Mouse (Mus musculus) G1E (cell line): Measurements from ENCODE around the gene Gm813. TPM values are rescaled to one million over a fixed set of nuclear protein-coding genes. Genes with fewer than 3 reads are reported as not detected.

Experiments used
- ATAC-seq: 2 replicates; pipeline ENCODE4 v1.8.0; 2016; ENCODE audit warnings: mild to moderate bottlenecking; ENCODE audit not compliant: insufficient number of reproducible peaks, poor library complexity, low FRiP score, severe bottlenecking; ENCODE audit errors: extremely low read depth
- DNase-seq: peaks from one replicate; pipeline ENCODE4 v3.0.0; 2012; ENCODE audit warnings: low spot score
- H3K27me3 ChIP-seq: 2 replicates; pipeline ENCODE4 v1.6.1; 2012; ENCODE audit warnings: mild to moderate bottlenecking, low read length, inconsistent platforms; ENCODE audit not compliant: insufficient read depth
- H3K36me3 ChIP-seq: replicated peaks from 2 replicates; pipeline ENCODE3; 2012; ENCODE audit warnings: mild to moderate bottlenecking, inconsistent platforms
- H3K4me1 ChIP-seq: 2 replicates; pipeline ENCODE4 v1.6.1; 2012; ENCODE audit warnings: low read depth, low read length, inconsistent platforms, mixed read lengths; ENCODE audit not compliant: insufficient read depth
- H3K4me3 ChIP-seq: 2 replicates; pipeline ENCODE4 v1.5.1; 2012; ENCODE audit warnings: low read depth, mild to moderate bottlenecking, inconsistent platforms, low read length, moderate library complexity, mixed read lengths
- H3K9me3 ChIP-seq: replicated peaks from 2 replicates; pipeline ENCODE4 v1.6.1; 2012; ENCODE audit warnings: inconsistent platforms
- CTCF ChIP-seq: IDR thresholded peaks from 2 replicates; pipeline ENCODE4 v1.5.1; 2012; ENCODE audit warnings: low read depth, low read length, inconsistent platforms, mixed read lengths
- GATA1 ChIP-seq: IDR thresholded peaks from 2 replicates; pipeline ENCODE4 v1.6.1; 2012; ENCODE audit warnings: borderline replicate concordance, low read length, inconsistent platforms, mixed read lengths
- GATA2 ChIP-seq: IDR thresholded peaks from 2 replicates; pipeline ENCODE4 v1.6.1; 2012; ENCODE audit warnings: low read depth, low read length, inconsistent platforms, borderline replicate concordance
- POLR2AphosphoS5 ChIP-seq: IDR thresholded peaks from 2 replicates; pipeline ENCODE4 v1.6.1; 2012; ENCODE audit warnings: low read depth, low read length, inconsistent platforms; ENCODE audit not compliant: insufficient replicate concordance
- TAL1 ChIP-seq: conservative IDR thresholded peaks from 2 replicates; pipeline ENCODE4 v1.6.1; 2012; ENCODE audit warnings: low read depth, low read length, inconsistent platforms, mixed read lengths
- polyA plus RNA-seq: library from polyadenylated mRNA; stranded (reverse); fragments of >175 nt; gene quantifications from 2 replicates; pipeline ENCODE4 v1.2.3, GENCODE M21; 2012
- total RNA-seq, 2 experiments: library from RNA; stranded (forward) in 1 of 2; stranded (reverse) in 1 of 2; fragments of 200-1000 nt in 1 of 2; fragments of >200 nt in 1 of 2; fragmentation: Nextera tagmentation in 1 of 2; gene quantifications; 2 replicates each; pipeline ENCODE4 v1.2.3; 2014 to 2017

The Gm813 gene
- total and polyA plus RNA-seq, 3 experiments: 0.22 TPM; not detected in 2

- DNase-seq: no peak
- Histone ChIP-seq H3K9me3 (no peaks in the 10 kb centered on the region), H3K4me1 (peaks cover 24% of the 10 kb centered on the region), H3K27me3 (no peaks in the 10 kb centered on the region), H3K4me3 (no peak overlapping the region), H3K36me3 (no peaks in the 10 kb centered on the region)
- no peak for TF ChIP-seq CTCF
- no peak for TF ChIP-seq GATA2
- TF ChIP-seq GATA1: no peak
- TF ChIP-seq TAL1: no peak
- TF ChIP-seq POLR2AphosphoS5: no peak
- no peak for ATAC-seq
Observed at GRCm38 (mm10) chr16:58635866-58636265, 19.1 kb upstream of the Gm813 start.

DNA sequence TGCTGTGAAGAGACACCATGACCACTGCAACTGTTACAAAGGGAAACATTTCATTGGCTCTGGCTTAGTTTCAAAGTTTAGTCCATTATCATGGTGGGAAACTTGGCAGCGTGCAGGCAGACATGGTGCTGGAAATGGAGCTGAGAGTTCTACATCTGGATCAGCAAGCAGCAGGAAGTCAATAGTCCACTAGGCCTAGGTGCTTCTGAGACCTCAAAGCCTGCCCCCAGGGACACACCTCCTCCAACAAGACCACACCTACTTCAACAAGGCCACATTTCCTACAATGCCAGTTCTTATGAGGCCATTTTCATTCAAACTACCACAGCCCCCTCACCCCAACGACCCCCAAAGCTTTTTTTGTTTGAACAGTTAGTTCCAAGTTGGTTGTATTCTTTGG is 13.0 kb upstream of the Gm813 start:
- Histone ChIP-seq H3K4me3 (no peak overlapping the region), H3K27me3 (no peaks in the 10 kb centered on the region), H3K36me3 (no peaks in the 10 kb centered on the region), H3K4me1 (peaks cover 54% of the 10 kb centered on the region), H3K9me3 (no peaks in the 10 kb centered on the region)
- ATAC-seq: no peak
- no peak for DNase-seq
- no peak for TF ChIP-seq GATA2

GRCm38 (mm10) chr16:58628968-58629367 is 12.2 kb upstream of the Gm813 start:
- Histone ChIP-seq H3K36me3 (no peaks in the 10 kb centered on the region), H3K4me1 (peaks cover 52% of the 10 kb centered on the region), H3K4me3 (no peak overlapping the region), H3K27me3 (no peaks in the 10 kb centered on the region), H3K9me3 (no peaks in the 10 kb centered on the region)
- ATAC-seq (no peak), DNase-seq (no peak)
- TF ChIP-seq TAL1: no peak
- no peak for TF ChIP-seq GATA1
- no peak for TF ChIP-seq GATA2
- TF ChIP-seq CTCF: no peak
- TF ChIP-seq POLR2AphosphoS5: no peak

GRCm38 (mm10) chr16:58628336-58628680 is 11.5 kb upstream of the Gm813 start:
- Histone ChIP-seq H3K36me3 (no peaks in the 10 kb centered on the region), H3K9me3 (no peaks in the 10 kb centered on the region), H3K27me3 (no peaks in the 10 kb centered on the region), H3K4me1 (peaks cover 57% of the 10 kb centered on the region), H3K4me3 (no peak overlapping the region)
- TF ChIP-seq GATA2 (no peak), POLR2AphosphoS5 (no peak), TAL1 (no peak), CTCF (no peak), GATA1 (no peak)
- ATAC-seq (no peak), DNase-seq (no peak)

GRCm38 (mm10) chr16:58627597-58628335 is 11.0 kb upstream of the Gm813 start:
- H3K27me3 ChIP-seq: no peaks in the 10 kb centered on the region
- ATAC-seq (no peak), DNase-seq (no peak)
- H3K4me3 ChIP-seq: no peak overlapping the region
- H3K9me3 ChIP-seq: no peaks in the 10 kb centered on the region
- H3K4me1 ChIP-seq: peaks cover 62% of the 10 kb centered on the region
- H3K36me3 ChIP-seq: no peaks in the 10 kb centered on the region
- TF ChIP-seq TAL1: no peak
- TF ChIP-seq GATA1: no peak
- no peak for TF ChIP-seq POLR2AphosphoS5
- no peak for TF ChIP-seq GATA2
- no peak for TF ChIP-seq CTCF

DNA sequence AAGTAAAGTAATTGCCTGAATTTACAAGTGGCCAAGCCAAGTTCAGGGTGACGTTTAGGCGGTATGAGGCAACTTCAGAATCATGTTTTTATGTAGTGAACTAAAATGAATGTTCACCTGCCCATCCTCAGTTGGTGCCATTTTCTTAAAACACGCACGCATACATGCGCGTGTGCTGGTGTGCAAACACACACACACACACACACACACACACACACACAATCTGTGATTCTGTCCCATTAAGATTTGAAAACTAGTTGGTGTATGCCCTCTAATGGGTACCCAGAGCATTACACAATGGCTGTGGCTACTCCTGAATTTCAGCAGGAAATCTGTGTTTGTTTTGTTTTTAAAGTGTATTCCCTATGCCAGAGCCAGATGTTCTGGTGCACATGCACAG is 7.2 kb upstream of the Gm813 start:
- H3K9me3 ChIP-seq: no peaks in the 10 kb centered on the region
- no peaks in the 10 kb centered on the region for H3K27me3 ChIP-seq
- H3K4me1 ChIP-seq: peaks cover 52% of the 10 kb centered on the region
- no peaks in the 10 kb centered on the region for H3K36me3 ChIP-seq
- no peak overlapping the region for H3K4me3 ChIP-seq
- TF ChIP-seq GATA1: no peak
- peak; percentile 42; the same call in 1 of the 2 replicates for TF ChIP-seq CTCF
- TF ChIP-seq POLR2AphosphoS5: no peak
- no peak for TF ChIP-seq GATA2
- no peak for TF ChIP-seq TAL1
- ATAC-seq (no peak; the same call in 1 of the 2 replicates), DNase-seq (no peak)

GRCm38 (mm10) chr16:58623114-58623513 is 6.3 kb upstream of the Gm813 start:
- Histone ChIP-seq H3K9me3 (no peaks in the 10 kb centered on the region), H3K4me3 (no peak overlapping the region), H3K4me1 (peaks cover 51% of the 10 kb centered on the region), H3K36me3 (no peaks in the 10 kb centered on the region), H3K27me3 (no peaks in the 10 kb centered on the region)
- ATAC-seq (no peak), DNase-seq (no peak)
- TF ChIP-seq POLR2AphosphoS5 (no peak), TAL1 (no peak), GATA1 (no peak), GATA2 (no peak), CTCF (no peak)
